Mouse (Mus musculus): ENCODE data around the gene Rep15.

- no peak for TF ChIP-seq CTCF (IDR thresholded peaks at IDR 0.05; ENCODE audit: extremely low read depth, insufficient read length, insufficient replicate concordance, low read depth, low read length)
- no peak for TF ChIP-seq POLR2A (IDR thresholded peaks at IDR 0.05; ENCODE audit: low read depth, low read length)
Measured at GRCm38 (mm10) chr6:147059326-147059725, 26.9 kb downstream of the Rep15 start.
